Mouse (Mus musculus) left cerebral cortex, adult 9 months (tissue): Measurements from ENCODE around the gene Hmgcll1.

ENCODE experiments used
- DNase-seq, 2 experiments: peaks; one replicate each; pipeline ENCODE4 v3.0.0; 2022; ENCODE audit warnings: low spot score in 2 of 2

Hmgcll1 gene

DNA sequence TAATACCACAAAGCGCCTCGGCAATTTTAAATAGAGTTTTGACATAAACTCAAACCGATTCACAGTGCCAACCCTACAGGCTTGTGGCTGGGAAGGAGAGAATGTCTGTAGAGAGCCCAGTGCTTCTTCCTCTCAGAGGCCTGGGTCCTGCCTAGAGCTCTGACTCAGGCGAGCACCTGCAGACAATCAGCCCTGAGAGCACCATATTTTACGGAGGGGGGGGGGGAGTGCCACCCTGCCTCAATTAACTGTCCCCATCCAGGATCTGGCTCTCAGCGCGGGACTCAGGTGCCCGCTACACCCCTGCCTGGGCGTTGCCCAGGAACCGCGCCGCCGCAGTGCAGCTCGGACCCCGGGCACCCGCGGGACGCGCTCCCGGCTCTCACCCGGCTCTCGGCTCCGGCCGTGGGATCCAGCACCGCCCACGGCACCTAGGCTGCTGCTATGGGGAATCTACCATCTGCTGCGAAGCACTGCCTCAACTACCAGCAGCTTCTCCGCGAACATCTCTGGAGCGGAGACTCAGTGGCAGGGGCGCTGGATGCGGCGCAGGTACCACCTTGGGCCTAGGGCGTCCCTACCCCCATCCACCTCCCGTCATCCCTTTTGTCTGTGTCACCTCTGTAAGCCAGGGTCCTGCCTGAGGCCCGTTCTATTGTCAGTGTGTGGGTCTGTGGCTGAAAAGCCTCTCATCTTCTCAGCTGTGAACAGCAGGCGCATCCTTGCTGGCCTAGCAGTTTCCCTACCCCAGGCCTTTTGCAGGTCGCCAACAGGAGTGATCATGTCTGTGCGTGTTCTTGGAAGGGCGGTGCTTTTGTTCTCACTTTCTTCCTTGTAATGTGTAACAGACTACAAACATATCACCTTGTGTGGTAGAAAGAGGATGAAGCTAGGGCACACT, at the start of gene Hmgcll1:
Gene Hmgcll1, plus strand, starts transcription at position 225 of the 901 bp plus-strand sequence.
- DNase-seq = peak; percentile 44 to 81

DNA sequence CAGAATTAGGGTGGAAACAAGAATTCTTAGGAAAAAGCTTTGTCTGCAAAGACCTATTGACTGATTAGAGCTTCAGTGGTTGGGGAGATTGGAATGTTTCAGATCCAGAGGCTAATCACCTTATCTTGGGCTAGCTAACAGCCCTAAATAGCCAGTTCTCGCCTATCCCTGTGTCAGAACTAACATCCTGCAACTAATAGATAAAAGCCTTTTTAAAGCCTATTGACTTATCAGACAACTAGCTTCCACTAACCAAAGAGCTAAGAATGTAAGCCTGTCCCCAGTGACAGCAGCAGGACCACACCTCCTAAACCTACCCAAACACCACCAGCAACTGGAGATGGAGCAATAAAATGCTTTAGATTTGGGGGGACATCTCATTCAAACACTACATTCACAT, 34.6 kb upstream of the Hmgcll1 start:
- no peak for DNase-seq

DNA sequence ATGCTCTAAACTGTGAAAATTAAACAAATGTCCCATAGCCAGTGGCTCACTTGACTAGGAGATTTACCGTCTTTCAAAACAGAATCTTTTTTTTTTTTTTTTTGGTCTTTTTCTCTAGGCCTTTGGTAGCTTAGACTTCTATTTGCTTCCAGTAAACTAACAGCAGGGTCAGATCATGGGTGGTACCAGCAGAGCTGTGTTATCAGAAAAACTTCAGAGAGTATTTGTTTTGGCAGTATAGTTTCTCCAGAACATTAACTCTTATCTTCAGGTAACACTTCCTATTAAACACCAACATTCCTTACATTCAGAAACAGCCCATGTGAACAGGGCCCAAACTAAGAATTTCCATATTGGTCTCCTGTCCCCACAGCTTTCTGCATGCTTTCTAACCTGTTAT, 33.5 kb upstream of the Hmgcll1 start:
- no peak for DNase-seq

DNA sequence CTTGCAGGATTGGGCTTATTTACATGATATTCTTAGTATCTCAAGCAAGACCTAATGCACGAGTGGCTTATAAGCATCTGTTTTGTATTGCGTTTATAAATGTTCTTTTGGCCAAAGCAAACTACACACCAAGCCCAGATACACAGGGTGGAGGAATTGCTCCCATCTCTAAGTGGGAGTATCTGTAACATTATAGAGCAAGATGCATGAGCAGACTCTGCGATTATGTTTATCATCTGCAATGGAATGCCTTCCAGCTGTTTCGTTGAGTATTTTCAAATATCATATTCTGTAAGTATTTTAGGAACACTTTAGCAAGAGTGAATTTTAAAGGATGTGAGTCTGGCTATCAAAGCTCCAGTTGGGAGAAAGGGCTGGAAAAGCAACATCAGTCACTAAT, 25.2 kb upstream of the Hmgcll1 start:
- no peak for DNase-seq

DNA sequence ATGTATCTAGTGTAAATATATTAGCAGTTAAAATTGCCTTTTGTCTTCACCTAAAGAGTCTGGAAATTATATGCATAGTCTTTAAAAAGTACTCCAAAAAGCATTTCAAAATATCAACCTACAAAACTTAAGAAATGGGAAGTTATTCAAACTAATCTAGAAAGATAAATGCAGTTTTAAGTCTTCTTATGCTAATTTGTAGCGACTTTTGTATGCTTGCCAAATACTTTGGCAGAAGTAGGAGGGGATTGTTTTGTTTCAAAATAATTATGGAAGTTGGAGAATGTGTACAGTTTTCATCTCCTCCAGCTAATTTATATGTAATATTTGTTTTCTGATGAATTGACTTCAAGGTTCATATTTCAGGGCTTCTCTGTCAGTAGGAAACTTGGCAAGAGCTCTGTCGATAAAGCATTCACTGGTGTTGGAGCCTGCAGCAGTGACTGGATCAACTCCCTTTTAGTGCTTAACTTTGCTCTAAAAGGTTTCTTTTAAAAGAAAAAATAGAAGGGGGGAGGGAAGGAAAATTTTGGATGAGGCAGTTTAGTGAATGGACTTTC, 15.8 kb upstream of the Hmgcll1 start:
- DNase-seq = no peak

DNA sequence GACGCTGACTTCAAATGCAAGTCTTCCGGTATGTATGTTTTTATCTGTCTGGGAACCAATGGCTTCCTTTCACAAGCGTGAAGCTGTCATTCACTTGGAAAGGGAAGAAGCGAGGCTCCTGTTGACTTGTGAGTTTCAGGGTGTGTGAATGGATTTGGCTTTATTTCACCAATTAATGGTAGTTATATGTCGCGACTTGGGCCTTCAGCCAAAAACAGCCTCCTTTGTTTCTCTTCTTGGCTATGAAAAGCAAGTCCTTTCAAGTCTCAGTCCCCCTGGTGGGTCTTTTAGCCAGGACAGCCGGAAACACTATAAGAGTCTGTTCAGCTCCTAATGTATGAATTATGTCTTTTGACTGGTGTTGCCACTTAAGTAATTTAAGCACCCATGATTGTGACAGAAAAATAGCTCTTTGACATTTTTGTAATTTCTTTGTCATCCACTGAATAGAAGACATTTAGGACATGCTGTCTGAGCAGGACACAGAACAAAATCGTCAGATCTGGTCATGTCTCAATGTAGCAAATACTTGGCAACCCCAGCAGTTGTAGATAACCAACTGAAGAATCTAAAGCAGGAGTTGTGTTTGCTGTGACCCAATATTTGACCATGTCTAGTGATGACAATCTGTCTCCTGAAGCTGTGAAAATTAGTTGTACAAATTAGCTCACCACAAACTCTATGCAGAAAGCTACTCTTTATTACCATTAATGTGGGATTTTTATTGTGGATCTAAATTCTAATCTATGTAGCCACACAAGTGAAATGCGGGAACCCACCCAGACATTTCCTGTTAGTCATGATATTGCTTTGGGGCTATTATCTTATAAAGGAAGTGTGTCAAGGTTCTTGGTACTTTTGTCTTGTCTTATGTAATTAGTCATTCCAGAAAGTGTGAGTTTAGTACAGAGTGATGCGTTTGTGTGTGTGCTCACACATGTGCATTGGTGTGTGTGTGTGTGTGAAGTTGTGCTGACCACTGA, 13.5 kb upstream of the Hmgcll1 start:
- no peak for DNase-seq

DNA sequence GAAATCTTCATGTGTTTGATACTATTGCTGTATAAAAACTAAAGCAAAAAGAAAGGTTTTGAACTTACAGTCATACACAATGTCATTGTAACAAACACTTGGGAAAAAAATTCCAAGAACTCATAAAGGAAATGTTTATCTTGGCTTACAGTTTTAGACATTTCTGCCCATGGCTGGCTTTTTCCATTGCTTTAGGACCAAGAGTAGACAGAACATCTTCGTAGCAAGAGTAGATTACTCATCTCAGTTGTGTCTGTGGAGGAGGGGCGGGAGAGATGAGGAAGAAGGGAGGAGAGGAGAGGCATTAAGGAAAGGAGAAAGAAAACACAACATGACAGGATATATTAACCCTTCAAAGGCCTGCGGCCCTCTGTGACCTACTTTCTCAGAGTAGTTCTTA, 11.6 kb upstream of the Hmgcll1 start:
- no peak for DNase-seq

DNA sequence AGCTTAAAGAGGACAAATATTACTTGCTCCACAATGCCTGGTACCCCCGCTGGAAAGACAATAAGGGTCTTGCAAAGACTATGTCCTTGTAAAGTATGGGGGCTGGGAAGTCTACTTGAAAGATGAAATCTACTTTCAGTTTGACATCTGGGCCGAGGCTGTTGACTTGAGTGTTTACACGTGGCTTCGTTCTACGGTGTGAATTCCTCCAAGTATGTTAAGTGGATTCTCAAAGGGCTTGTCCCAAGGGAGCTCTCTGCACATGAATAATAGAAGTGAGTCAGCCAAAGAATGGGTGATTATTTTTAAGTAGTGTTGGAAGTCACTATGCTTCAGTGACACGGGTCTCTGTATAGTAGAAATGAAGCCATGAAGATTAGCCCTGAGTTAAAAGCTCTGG, 11.0 kb upstream of the Hmgcll1 start:
- DNase-seq = no peak

DNA sequence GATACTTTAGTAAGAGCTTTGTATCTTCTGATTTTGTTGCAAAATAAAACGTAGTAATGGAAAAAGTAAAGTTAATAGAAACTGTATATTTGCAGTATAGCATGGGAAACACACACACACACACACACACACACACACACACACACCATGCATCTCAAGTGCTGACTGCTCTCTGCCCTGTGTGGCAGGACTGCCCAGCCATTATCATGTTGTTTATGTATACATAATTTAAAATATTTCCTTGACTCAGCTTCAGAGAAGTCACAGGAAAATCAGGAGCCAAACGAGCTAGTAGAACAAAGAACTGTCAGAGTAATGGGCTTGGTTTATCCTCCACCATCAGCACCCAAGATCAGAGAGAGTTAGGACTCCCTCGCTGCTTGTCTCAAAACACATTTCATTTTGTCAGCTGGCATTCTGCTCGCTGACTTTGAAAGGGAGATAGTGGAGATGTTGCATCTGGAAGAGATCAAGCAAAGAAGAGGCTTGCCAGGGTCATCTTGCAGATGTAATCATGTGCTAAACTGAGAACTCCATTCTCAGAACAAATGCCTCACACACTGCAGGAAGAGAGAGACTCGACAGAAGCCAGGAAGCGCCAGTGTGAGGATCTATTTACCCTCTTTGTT, 7.2 kb upstream of the Hmgcll1 start:
- DNase-seq = no peak

DNA sequence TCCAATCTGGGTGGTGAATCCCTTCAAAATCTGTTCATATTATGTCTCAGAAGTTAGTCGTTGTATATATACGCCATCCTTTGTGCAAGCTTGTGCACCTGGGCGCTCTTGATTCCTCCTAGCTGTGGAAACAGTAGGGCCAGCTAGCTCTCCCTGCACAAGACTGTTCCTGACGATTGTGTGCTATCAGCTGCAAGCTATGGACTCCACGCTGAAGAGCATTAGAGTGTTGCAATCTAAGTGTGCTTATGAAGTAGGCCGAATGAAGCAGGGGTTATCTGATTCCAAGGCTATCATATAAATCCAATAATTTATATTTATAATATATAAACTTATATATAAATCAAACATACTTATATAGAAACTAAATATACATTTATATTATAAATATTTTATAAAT, 866 bp upstream of the Hmgcll1 start:
- no peak for DNase-seq

DNA sequence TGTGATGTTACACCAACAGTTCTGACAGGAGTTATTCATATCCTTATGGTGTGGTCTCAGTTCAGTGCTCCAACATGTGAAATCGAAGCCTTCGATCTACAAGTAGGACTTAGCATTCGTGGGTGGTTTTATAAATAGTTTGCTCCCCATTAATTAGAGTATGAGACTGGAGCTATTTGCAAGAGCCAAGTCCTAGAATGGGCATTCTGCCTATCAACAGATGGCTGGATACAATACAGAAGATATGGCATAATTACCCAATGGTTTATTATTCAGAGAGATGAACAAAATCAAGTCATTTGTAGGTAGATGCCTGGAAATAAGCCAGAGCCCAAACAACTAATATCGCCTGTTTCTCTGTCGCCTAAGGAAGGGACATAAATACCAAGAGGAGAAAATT, 1.3 kb downstream of the Hmgcll1 start:
- no peak for DNase-seq

DNA sequence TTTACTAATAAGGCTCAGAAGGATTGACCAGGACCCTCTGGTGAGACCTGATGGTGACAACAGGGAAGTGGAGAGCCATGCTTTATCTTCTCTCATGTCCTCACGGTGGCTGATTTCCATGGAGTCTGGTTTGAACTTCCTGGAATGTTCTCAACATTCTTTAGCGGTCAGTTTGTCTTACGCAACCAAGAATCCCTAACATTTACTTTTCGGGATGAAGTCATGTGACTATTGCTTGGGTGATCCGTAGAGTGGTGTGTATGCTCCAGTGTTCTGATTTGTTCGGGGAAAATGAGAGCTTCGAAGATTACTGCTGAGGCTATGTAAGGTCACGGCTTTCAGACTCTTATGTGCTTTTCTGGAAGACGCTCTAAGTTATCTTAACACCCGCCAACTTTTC, 1.9 kb downstream of the Hmgcll1 start:
- no peak for DNase-seq

DNA sequence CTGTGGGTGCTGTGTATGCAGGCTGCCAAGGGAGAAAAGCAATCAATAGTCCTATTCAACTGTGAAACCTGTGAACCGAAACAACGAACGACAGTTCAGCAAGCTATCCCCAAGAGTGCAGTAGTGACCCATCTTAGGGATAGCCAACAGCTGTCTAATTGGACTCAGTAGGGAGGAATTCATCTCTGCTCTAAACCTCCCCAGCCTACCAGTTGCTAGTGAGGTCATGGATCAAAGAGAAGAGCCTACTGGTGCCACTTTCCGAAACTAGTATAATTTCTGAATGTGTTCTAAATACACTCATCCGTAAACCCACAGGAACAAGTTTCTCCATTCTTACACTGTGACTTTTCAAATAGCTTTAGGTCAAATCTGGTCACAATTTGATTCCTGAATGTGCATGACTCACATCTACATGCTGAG, 8.9 kb downstream of the Hmgcll1 start:
- no peak for DNase-seq

DNA sequence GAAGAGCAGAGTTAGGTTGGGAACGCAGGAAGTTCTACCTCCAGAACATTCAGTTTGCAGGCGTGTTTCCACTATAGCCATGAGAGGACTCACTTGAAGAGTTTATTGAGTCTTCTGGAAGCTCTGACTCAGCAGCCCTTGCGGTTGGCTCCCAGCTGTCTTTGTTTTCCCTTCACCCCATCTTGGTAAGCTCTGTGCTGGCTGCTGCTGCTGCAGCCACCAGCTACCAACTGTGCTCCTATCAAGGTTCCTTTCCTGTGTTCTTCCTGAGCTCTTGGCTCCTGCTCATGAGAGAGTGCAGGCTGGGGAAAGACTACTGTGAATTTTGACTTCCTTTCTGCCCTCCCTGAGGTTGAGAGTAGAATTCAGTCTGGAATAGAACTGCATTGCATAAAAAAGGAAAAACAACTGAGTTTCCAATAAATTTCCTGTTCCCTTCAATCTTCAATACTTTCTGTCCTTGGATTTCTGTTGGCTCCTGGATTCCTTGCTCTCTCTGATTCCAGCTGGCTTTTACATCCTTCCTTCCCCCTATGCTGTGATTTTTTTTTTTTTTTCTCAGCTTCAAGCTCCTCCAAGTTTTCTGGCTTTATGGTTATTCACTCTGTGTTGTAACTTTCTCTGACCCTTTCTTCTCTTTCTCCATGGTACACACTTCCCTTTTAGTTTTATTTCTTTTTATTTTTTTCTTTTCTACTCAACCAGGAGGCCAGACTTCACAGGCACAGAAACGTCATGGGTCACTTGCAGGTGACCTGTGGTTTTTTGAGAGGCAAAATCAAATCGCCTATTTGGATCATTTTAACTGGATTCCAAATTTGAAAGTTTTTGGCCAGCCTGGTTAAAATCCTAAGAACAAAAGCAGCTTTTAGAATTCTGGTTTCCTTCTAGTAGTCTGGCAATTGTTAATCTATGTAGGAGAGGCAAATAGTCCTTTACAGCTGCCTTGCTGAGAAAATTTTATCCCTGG, 9.9 kb downstream of the Hmgcll1 start:
- DNase-seq = peak in 1 of 2 experiments; percentile 66

DNA sequence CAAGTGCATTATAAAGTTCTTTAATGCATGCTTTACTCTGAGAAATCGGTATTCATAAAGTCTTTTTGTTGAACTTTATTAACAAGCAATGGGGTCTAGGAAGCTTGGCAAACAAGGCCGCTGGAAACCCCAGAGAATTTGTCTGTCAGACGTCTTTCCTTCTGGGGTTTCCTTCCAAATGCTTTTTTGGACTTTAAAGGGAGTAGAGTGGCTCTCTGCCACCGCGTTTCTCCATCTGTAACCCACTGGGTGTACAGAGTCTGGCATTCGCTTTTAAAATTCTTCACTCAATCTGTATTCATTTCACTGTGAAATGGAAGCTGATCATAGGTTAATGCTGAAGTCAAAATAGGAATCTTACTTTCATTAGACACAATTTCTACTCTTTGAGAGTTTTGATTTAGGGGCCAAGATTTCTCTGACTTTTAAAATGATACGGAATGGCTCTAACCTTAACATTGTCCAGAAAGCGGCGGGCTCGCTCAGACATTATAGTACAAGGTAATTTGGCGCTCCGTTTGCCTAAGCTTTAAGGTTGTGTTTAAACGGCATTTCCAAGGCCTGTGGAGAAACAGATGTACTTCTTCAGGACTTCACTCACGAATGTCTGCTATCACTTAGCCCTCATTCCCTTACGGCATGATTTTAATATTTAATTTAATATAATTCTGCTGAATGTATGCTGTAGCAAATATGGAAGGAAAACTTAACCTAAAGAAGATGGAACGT, 15.0 kb downstream of the Hmgcll1 start:
- DNase-seq = no peak

DNA sequence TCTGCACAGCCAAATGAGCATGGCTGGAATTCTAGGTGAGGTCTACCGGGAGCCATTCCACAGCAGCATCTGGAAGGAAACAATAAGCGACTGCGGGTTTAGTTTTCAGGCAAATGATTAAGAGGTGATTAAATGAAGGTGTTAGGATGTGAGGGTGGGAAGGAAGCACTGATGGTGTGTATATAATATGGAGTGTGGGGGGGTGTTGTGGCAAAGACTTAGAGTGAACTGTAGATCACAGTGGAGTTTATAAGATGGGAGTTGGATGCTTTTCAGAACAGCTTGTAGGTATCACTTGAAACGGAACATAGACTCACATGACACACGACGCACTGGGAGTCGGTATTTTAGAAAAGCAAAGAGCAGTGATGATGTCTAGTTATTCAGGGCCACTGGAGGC, 20.4 kb downstream of the Hmgcll1 start:
- DNase-seq = no peak

DNA sequence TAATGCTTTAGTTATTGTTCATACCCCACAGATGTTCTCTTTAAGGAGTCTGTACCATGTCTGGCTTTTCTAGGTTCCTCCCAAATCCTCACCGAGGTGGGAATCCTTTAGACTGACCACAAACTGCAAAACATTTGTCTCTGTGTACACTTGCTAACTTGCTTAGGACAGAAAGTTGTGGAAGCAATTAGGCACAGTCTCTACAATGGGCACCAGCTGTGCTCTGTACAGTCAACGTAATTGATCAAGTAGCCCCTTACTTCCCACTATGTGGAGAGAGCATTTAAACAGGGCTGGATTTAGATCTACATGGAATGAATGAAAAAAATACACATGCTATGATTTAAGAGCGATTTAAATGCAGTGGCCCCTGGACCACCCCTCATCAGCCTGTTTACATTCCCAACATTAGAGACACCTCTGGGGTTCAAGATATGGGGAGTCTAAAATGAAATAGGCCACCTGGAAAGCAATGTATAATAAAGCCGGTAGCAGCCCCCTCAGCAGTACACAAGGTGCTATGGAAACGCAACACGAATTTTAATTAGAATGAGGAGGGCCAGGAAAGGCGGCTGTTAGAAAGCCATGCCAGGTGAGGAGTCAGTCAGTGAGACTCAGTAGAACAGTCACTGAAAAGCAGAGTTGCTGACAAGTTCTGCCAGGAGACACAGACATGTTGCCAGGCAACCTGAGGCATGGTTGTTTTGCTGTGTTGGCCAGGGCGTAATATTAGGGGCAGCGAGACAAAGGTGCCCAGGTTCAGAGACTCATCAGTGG, 23.9 kb downstream of the Hmgcll1 start:
- DNase-seq = no peak

DNA sequence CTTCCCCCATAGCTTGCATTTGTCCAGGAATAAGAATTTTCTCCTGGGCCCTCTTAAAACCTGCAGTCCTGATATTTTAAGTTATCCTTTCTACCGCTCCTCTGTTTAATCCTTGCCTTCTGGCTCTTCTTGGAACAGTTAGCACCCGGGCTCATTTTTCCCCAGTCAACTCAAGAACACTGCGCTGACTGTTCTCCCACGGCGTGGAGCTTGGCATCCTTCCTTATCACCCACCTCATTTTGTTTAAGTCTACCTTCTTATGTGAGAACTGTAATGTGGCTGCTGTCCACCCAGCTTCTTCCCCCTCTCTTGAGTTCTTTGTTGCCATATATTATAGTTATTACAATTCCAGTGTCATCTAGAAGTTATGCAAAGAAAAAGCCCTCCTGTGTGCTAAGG, 25.1 kb downstream of the Hmgcll1 start:
- DNase-seq = peak in 1 of 2 experiments; percentile 75

DNA sequence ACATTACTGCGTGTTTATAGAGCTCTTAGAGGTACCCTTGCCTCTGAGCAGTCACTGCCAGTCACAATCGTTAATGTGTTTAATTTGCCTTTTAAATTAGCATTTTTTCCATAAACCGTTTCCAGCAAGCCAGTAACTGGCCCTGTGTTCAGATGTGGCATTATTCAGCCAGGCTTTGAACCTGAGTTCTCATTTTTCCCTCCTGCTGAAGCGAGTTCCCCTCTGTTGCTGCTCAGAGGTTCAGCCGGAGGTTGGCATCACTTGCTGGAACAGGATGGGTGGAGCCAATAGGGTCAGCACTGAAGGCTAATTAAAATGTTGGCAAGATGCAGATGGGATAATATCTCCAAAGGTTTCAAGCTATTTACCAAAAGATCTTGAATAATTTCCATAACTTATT, 28.7 kb downstream of the Hmgcll1 start:
- DNase-seq = no peak
